Mouse (Mus musculus) liver (tissue): ENCODE measurements around the gene Nedd1.
A peak's percentile ranks its signal among the peaks of the same experiment; 100 is the strongest.

Source experiments
- DNase-seq: peaks from one replicate; pipeline ENCODE4 v3.0.0-alpha.2; 2020; ENCODE audit warnings: mixed read lengths

Gene Nedd1

DNA sequence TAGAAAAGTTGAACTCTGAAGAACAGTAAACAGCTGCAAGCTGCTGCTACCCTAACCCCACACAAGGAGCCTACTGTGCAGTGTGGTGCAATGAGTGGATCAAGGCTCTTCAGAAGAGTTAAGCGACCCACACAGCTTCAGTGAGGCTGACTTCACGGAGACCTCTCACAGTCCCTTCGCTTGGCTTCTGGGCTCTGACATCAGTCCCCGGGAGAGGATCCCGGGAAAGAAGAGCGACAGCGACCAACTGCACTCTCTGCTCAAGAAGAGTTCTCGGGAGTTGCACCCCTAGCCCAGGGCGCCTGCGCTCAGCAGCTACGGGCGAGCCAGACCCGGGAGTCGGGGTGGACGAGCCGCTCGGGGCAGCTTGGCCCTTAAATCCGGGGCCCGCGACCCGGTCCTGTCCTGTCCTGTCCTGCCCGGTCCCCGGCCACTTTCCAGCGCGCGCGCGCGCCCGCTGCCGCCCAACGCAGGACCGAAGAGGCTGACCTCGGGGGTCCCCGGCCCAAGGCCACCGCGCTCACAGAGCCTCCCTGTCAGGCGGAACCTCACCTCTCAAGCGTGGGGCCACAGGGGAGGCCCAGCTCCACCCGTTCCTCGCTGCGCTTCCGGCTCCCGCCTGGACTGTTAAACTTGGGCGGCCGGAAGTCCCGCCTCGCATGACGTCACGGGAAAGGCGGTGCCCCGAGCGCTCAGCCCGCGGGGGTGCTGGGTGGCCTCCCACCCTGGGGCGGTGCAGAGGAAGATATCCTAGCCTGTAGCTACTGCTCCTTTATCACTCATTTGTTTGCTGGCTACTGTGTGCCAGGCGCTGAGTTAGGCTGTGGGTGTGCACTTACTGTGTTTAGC, at the start of gene Nedd1:
Nedd1 (minus strand) TSS at position 650 of the 849 bp plus-strand sequence.
- DNase-seq, result peak; percentile 97

DNA sequence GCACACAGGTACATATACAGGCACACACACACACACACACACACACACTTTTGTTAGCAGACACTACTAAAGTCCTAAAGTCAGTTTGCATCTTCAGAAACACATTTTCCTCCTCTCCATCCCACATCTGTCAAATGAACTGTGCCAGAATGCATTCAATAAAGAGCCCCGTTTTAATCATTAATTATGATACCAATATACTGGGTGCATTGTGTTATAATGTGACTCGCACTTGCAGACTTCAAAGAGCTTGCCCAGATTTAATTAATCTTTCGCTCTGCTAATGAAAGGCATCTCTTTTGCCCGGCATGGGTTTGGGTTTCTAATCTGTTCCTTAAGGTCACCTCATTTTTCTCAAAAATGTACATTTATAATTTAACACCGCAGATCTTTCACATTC, 32.1 kb upstream of the Nedd1 start:
- DNase-seq, result no peak

DNA sequence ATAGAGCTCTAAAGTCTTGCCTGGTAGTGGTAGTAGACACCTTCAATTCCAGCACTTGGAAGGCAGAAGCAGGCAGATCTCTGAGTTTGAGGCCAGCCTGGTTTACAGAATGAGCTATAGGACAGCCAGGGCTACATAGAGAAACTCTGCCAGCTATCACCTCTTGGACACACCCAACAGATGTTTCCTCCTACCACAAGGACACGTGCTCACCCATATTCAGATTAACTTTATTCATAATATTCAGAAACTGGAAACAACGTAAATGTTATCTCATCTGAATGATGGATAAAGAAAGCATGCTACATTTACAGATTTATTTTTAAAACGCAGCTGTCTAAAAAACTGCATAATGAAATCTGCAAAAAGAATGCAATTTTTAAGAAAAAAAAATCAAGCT, 8.1 kb upstream of the Nedd1 start:
- DNase-seq, result no peak

- DNase-seq, result no peak
Observed at GRCm38 (mm10) chr10:92728723-92729122, 6.5 kb upstream of the Nedd1 start.

DNA sequence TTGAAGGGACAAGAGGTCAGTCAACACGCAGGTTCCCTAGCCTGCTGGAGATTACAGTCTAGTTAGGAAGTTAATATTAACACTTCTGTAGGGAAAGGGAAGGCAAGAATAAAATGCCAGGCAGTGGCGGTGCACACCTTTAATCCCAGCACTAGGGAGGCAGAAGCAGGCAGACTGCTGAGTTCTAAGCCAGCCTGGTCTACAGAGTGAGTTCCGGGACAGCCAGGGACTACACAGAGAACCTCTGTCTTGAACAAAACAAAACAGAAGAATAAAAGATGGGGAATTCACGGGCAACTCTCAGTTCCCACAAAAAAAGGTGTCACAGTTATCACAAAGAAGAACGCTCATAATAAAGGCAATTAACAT, 384 bp upstream of the Nedd1 start:
- DNase-seq, result no peak

GRCm38 (mm10) chr10:92699032-92699431, 23.2 kb downstream of the Nedd1 start:
- DNase-seq, result no peak

DNA sequence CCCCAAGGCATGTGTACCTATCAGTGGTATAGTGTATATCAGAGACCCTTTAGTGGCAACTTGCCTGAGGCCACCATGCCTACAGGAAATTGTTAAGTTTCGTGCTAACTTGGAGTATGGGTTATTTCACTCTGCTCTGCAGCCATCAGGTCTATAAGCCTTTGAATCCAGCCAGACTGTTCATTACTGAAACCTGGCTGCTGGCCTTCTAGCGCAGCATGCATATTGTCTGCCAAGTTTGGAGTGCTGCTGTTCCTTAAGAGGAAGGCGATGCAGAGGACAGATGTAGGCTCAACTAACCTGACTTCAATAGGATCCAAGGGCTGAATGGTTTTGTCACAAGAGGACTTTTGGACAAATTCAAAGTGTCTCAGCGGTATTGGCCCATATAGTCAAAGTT, 47.2 kb downstream of the Nedd1 start:
- DNase-seq, result no peak

- no peak for DNase-seq
Observed at GRCm38 (mm10) chr10:92671906-92672305, 50.3 kb downstream of the Nedd1 start.

GRCm38 (mm10) chr10:92665287-92665686, 56.9 kb downstream of the Nedd1 start:
- no peak for DNase-seq

DNA sequence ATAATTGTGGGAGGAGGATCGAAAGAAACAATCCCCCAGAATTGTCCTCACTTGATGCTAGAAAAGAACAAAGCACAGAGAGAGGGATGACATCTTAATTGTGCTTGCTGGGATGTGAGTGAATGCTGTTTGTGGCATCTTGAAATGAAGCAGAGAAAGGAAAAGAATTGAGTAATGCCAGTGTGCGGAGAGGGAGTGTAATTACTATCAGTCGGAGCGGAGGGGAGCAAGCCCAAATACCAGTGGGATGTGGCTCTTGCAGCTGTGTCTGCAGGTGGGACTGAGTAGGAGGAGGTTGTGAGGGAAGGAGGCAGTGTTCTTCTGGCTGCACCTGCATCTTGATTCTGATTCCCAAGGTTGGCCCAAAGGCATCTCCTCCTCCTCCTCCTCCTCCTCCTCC, 69.0 kb downstream of the Nedd1 start:
- DNase-seq, result no peak

DNA sequence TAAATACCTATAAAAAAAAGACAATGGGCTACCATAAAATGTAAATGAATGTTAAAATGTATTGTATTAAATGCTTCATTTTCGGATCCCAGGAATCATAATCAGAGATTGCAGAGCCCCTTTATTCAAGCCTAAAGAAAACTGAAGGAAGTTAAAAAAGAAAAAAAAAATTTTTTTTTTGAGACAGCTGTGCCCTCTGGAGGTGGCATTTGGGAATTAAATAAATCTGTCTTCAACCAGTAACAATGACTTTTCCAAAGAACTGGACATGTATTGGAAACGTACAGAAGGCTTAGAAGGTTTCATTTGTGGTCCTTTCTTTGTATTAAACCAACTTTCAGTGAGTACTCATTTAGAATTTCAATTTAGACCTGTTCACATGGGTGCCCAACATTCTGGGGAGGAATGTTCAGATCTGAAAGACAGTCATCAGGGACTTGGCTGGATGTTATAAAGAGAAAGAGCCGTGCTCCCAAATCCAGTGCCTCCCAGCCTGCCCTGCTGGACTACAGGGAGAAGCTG, 69.8 kb downstream of the Nedd1 start:
- DNase-seq, result no peak

- no peak for DNase-seq
Observed at GRCm38 (mm10) chr10:92651266-92651665, 71.0 kb downstream of the Nedd1 start.

GRCm38 (mm10) chr10:92649096-92649495, 73.1 kb downstream of the Nedd1 start:
- no peak for DNase-seq

DNA sequence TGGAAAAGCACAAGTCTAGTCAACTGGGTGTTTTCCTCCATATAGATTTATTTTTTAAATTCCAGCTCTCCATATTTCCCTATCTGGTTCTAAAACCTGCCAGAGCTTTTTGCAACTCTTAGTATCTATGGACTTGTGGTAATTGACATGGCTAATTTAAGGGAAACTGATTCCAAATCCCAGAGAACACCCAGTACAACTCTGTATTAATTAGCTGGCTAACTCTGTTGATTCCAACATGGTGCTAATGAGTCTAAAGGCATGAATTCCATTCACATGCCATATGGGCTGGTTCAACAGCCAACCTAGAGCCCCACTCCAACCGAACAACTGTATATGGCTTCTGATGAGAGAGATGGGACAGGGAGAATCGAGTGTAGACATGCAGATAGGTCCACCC, 74.5 kb downstream of the Nedd1 start:
- no peak for DNase-seq

- no peak for DNase-seq
Observed at GRCm38 (mm10) chr10:92643995-92644394, 78.2 kb downstream of the Nedd1 start.

- DNase-seq, result no peak
Observed at GRCm38 (mm10) chr10:92641032-92641431, 81.2 kb downstream of the Nedd1 start.
